Mouse (Mus musculus): ENCODE results near the gene Hist1h4i. TPM values are rescaled to one million over a fixed set of nuclear protein-coding genes. Genes with fewer than 3 reads are reported as not detected.
A peak's percentile ranks its signal among the peaks of the same experiment; 100 is the strongest.

The Hist1h4i gene
- polyA plus RNA-seq, 1 experiment from 2014 or later: 15.7 TPM

DNA sequence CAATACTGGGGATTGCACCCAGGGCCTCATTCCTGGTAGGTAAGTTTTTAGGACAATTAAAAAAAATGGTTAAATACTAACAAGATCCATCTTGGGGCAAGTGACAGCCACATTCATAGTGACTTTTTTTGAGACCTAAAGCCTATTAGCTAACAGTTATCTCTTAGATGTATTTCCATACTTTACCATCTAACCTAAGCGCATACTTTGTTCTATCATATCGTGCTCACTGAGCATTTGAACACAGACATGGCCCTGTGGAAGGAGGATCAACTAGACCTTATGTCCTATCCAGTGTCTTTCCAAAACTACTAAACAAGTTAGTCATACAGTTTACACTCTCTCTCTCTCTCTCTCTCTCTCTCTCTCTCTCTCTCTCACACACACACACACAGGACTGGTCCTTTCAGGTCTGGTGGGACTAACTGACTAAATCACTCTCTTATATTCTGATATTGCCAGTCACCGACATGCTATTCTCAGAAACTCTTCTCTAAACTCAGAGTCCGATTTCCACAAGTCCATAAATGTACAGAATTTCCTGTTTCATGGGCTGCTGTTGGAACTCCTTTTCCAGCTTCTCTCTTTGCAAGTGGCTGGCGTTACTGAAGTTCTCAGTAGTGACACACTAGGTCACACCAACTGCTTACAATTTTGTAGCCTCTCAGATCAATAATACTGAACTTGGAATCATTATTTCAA lies 7.3 kb downstream of the Hist1h4i start:
- H3K4me2 ChIP-seq: peak overlapping the region; percentile 70
- peaks cover 2% of the 10 kb centered on the region for H3K4me1 ChIP-seq (ENCODE audit: control insufficient read depth, insufficient read depth, low read length)
- no peaks in the 10 kb centered on the region for H3K9me3 ChIP-seq (replicated peaks; ENCODE audit: control insufficient read depth, low read length)
- no peak for ATAC-seq (replicated peaks; ENCODE audit: insufficient number of reproducible peaks, low FRiP score, low TSS enrichment)
- peak overlapping the region; percentile 43; the same call in 1 of the 2 replicates for H3K4me3 ChIP-seq (ENCODE audit: low read depth, low read length)
- H3K27ac ChIP-seq (ENCODE audit: low read depth, low read length): peak overlapping the region; percentile 82; the same call in 1 of the 2 replicates
- peak overlapping the region; percentile 52 for H3K9ac ChIP-seq (ENCODE audit: low read depth, low read length)
- no peaks in the 10 kb centered on the region for H3K36me3 ChIP-seq (ENCODE audit: control insufficient read depth, insufficient read depth, low read length)
- no peaks in the 10 kb centered on the region for H3K27me3 ChIP-seq (ENCODE audit: control insufficient read depth, insufficient read depth, low read length)
- WGBS (ENCODE audit: insufficient replicate concordance): 53% methylated on average over 5 of the region's 5 CpGs

DNA sequence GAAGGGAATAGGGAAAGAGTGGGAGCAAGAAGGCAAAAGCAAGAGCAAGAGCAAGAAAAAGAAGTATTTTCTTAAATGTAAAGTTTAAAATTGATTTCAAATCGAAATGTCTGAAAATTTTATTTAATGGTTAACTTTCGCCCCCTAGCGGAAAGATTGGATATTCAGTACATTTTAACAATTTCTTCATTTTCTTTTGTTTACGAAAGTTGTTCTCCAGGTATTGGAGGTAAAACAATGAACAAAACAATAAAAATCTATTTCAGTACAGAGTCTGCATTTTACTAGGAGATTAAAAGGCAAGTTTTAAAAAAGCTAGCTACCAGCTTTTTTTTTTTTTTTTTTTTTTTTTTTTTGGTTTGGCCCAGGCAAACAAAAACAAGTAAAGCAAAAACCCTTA lies 10.7 kb downstream of the Hist1h4i start:
- H3K4me3 ChIP-seq (ENCODE audit: low read depth, low read length): no peak overlapping the region
- H3K4me2 ChIP-seq: no peak overlapping the region
- H3K9me3 ChIP-seq (replicated peaks; ENCODE audit: control insufficient read depth, low read length): no peaks in the 10 kb centered on the region
- no peaks in the 10 kb centered on the region; the same call in 1 of the 2 replicates for H3K4me1 ChIP-seq (ENCODE audit: control insufficient read depth, insufficient read depth, low read length)
- no peaks in the 10 kb centered on the region for H3K27me3 ChIP-seq (ENCODE audit: control insufficient read depth, insufficient read depth, low read length)
- ATAC-seq (replicated peaks; ENCODE audit: insufficient number of reproducible peaks, low FRiP score, low TSS enrichment): no peak
- H3K36me3 ChIP-seq (ENCODE audit: control insufficient read depth, insufficient read depth, low read length): no peaks in the 10 kb centered on the region
- no peak overlapping the region for H3K27ac ChIP-seq (ENCODE audit: low read depth, low read length)
- 19% methylated on average over 4 of the region's 4 CpGs for WGBS (ENCODE audit: insufficient replicate concordance)
- no peak overlapping the region for H3K9ac ChIP-seq (ENCODE audit: low read depth, low read length)

DNA sequence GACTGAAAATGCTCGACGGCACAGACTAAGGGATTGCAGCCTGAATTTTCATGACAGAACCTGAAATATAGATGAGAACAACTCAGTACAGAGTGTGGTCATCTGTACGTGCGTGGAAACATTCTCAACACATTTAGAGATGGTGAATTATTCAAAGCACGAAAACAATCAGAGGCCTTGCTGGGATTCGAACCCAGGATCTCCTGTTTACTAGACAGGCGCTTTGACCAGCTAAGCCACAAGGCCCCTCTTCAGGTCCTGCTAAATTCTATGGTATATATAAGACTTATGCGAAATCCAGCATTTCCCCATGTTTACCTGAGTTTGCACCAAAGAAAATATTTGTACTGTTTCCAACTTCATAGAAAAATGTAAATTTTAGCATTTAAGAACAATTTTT lies 11.2 kb downstream of the Hist1h4i start:
- Histone ChIP-seq H3K4me3 (ENCODE audit: low read depth, low read length) (no peak overlapping the region), H3K36me3 (ENCODE audit: control insufficient read depth, insufficient read depth, low read length) (no peaks in the 10 kb centered on the region), H3K27ac (ENCODE audit: low read depth, low read length) (no peak overlapping the region), H3K4me1 (ENCODE audit: control insufficient read depth, insufficient read depth, low read length) (no peaks in the 10 kb centered on the region; the same call in 1 of the 2 replicates), H3K27me3 (ENCODE audit: control insufficient read depth, insufficient read depth, low read length) (no peaks in the 10 kb centered on the region), H3K9ac (ENCODE audit: low read depth, low read length) (no peak overlapping the region), H3K4me2 (peak overlapping the region; percentile 55; the same call in 1 of the 2 replicates), H3K9me3 (replicated peaks; ENCODE audit: control insufficient read depth, low read length) (no peaks in the 10 kb centered on the region)
- no peak for ATAC-seq (replicated peaks; ENCODE audit: insufficient number of reproducible peaks, low FRiP score, low TSS enrichment)
- 30% methylated on average over 8 of the region's 8 CpGs for WGBS (ENCODE audit: insufficient replicate concordance)

DNA sequence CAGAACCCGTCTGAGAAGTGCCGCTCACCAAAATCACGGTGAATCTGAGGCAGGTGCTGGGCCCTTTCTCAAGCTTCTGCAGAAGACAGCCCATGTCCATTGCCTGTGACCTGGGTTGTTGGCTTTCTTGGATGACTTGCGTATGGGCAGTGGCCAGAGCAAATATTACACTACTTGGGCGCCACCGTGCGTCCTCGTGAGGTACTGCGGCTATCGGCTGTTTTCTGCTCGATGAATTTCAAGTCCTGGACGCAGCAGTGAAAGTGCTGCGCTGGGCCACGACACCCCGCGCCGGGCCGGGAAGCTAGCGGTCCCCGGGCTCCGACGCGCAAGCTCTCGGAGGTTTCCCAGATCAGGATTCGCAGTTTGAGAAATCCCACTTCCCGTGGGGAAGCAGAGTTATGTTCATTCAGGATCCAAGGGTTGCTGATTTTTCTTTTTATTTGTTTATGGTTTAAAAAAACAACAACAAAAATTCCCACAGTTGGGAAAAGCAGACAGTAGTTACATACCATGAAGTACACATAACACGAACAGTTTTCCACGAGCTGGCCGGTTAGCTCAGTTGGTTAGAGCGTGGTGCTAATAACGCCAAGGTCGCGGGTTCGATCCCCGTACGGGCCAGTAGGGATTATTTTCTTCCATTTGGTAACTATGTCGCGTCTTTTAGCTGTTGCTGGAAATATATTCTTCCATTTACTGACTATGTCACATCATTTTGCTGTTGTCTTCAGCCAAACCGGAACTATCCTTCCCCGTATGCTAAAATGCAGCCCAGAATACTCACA lies 12.3 kb downstream of the Hist1h4i start:
- ATAC-seq (replicated peaks; ENCODE audit: insufficient number of reproducible peaks, low FRiP score, low TSS enrichment): peak; percentile 76
- under 1% methylated on average over 40 of the region's 40 CpGs for WGBS (ENCODE audit: insufficient replicate concordance)
- H3K4me1 ChIP-seq (ENCODE audit: control insufficient read depth, insufficient read depth, low read length): no peaks in the 10 kb centered on the region; the same call in 1 of the 2 replicates
- no peaks in the 10 kb centered on the region for H3K36me3 ChIP-seq (ENCODE audit: control insufficient read depth, insufficient read depth, low read length)
- H3K9ac ChIP-seq (ENCODE audit: low read depth, low read length): peak overlapping the region; percentile 62
- peak overlapping the region; percentile 44 for H3K4me3 ChIP-seq (ENCODE audit: low read depth, low read length)
- peak overlapping the region; percentile 46 for H3K27ac ChIP-seq (ENCODE audit: low read depth, low read length)
- H3K4me2 ChIP-seq: peak overlapping the region; percentile 55
- H3K9me3 ChIP-seq (replicated peaks; ENCODE audit: control insufficient read depth, low read length): no peaks in the 10 kb centered on the region
- H3K27me3 ChIP-seq (ENCODE audit: control insufficient read depth, insufficient read depth, low read length): no peaks in the 10 kb centered on the region

DNA sequence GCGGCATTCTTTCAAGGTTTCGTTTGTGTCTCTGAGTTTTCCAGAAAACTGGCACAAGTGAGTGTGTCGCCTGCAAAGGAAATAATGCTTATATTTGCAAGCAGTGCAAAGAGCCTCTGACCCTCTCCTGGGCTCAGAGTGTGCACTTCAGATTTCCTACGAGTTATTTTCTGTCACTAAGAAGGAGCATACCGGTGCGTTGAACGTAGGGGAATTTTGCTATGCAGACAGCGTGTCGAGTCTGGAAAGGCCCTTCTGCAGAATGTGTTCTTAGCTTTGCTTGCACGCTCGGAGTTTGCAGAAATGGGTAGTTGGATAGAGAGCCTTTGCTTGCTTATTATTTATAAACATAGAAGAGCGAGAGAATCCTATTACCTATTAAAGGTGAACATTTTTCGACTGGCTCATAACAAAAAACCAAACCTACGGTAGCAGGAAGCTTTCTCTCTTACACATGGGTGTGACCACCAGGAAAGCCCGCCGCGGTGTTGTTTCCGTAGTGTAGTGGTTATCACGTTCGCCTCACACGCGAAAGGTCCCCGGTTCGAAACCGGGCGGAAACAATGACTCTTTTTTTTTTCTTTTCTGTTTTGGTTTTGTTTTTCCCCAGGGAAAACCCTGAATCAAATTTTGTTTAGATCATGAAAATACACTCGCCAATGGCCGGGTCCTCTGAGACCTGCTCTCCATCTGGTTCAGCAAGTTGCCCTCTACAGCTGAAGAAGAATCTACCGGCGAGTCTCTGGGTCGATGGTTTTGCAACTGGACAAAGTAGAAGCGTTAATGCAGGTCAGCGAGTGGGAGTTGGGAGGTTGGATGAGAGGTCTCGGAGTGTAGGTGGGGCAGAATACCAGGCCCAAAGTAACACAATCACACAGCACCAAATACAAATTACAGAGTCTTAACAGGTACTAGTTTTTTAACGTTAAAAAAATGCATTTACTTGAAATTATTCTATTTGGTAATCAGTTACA lies 14.8 kb downstream of the Hist1h4i start:
- 2% methylated on average over 35 of the region's 35 CpGs for WGBS (ENCODE audit: insufficient replicate concordance)
- peak overlapping the region; percentile 67 for H3K4me3 ChIP-seq (ENCODE audit: low read depth, low read length)
- H3K4me2 ChIP-seq: peak overlapping the region; percentile 63
- peak overlapping the region; percentile 77 for H3K9ac ChIP-seq (ENCODE audit: low read depth, low read length)
- no peak overlapping the region for H3K27ac ChIP-seq (ENCODE audit: low read depth, low read length)
- ATAC-seq (replicated peaks; ENCODE audit: insufficient number of reproducible peaks, low FRiP score, low TSS enrichment): no peak
- H3K9me3 ChIP-seq (replicated peaks; ENCODE audit: control insufficient read depth, low read length): no peaks in the 10 kb centered on the region
- no peaks in the 10 kb centered on the region for H3K27me3 ChIP-seq (ENCODE audit: control insufficient read depth, insufficient read depth, low read length)
- no peaks in the 10 kb centered on the region; the same call in 1 of the 2 replicates for H3K4me1 ChIP-seq (ENCODE audit: control insufficient read depth, insufficient read depth, low read length)
- H3K36me3 ChIP-seq (ENCODE audit: control insufficient read depth, insufficient read depth, low read length): no peaks in the 10 kb centered on the region

DNA sequence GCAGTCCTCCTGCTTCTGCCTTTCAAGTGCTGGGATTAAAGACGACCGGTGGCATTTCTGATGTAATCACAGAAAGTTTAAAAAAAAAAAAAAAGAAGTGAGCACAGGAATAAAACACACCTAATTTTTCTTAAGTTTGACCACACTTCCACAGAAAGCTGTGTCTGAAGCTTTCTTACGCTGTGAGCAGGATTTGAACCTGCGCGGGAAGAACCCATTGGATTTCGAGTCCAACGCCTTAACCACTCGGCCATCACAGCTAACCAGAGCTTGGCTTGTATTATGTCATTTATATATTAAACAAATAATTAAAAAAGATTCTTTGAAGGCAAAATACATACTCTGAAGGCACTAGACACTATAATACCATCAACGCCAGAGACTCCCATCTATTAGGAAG lies 18.9 kb downstream of the Hist1h4i start:
- H3K9ac ChIP-seq (ENCODE audit: low read depth, low read length): peak overlapping the region; percentile 69
- no peaks in the 10 kb centered on the region for H3K36me3 ChIP-seq (ENCODE audit: control insufficient read depth, insufficient read depth, low read length)
- 0 out of 2 replicates have a peak overlapping the region, but pooled peaks have one; percentile 7 for H3K27ac ChIP-seq (ENCODE audit: low read depth, low read length)
- peak overlapping the region; percentile 72 for H3K4me2 ChIP-seq
- H3K9me3 ChIP-seq (replicated peaks; ENCODE audit: control insufficient read depth, low read length): no peaks in the 10 kb centered on the region
- H3K4me3 ChIP-seq (ENCODE audit: low read depth, low read length): peak overlapping the region; percentile 61
- 0 out of 2 replicates have a peak, but pooled peaks cover 2% of the 10 kb centered on the region for H3K4me1 ChIP-seq (ENCODE audit: control insufficient read depth, insufficient read depth, low read length)
- ATAC-seq (replicated peaks; ENCODE audit: insufficient number of reproducible peaks, low FRiP score, low TSS enrichment): peak; percentile 69; the same call in 1 of the 2 replicates
- WGBS (ENCODE audit: insufficient replicate concordance): under 1% methylated on average over 9 of the region's 9 CpGs
- no peaks in the 10 kb centered on the region; the same call in 1 of the 2 replicates for H3K27me3 ChIP-seq (ENCODE audit: control insufficient read depth, insufficient read depth, low read length)

DNA sequence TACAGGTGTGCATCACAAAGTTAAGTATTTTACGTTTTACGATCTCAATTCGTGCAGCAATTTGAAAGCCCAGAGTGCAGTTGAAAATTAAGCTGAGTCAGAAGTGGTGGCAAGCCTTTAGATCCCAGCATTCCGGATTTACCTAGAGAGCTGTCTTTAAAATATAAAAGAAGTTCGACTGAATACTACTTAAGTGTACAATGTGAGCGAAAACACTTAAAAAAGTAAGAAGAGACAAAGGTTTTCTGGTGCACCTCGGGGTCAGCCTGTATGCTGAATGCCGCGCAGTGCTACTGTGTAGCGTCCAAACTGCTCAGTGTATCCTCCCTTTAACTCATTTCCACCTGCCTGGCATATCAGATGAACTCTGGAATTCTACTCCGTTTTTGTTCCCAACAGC lies 19.6 kb downstream of the Hist1h4i start:
- ATAC-seq (replicated peaks; ENCODE audit: insufficient number of reproducible peaks, low FRiP score, low TSS enrichment): no peak
- H3K9ac ChIP-seq (ENCODE audit: low read depth, low read length): peak overlapping the region; percentile 69
- H3K4me3 ChIP-seq (ENCODE audit: low read depth, low read length): peak overlapping the region; percentile 61
- WGBS (ENCODE audit: insufficient replicate concordance): under 1% methylated on average over 11 of the region's 11 CpGs
- H3K27ac ChIP-seq (ENCODE audit: low read depth, low read length): 0 out of 2 replicates have a peak overlapping the region, but pooled peaks have one; percentile 7
- H3K36me3 ChIP-seq (ENCODE audit: control insufficient read depth, insufficient read depth, low read length): no peaks in the 10 kb centered on the region
- no peaks in the 10 kb centered on the region for H3K9me3 ChIP-seq (replicated peaks; ENCODE audit: control insufficient read depth, low read length)
- H3K4me2 ChIP-seq: peak overlapping the region; percentile 72
- no peaks in the 10 kb centered on the region; the same call in 1 of the 2 replicates for H3K27me3 ChIP-seq (ENCODE audit: control insufficient read depth, insufficient read depth, low read length)
- 0 out of 2 replicates have a peak, but pooled peaks cover 2% of the 10 kb centered on the region for H3K4me1 ChIP-seq (ENCODE audit: control insufficient read depth, insufficient read depth, low read length)

All from heart, embryonic 11.5 days (tissue).